15 mouse cellular contexts compared by ENCODE assay signal in genomic region chr7:125036098-125036991, GRCm38 (mm10).
DNase-seq lines count a peak whose midpoint lies in the region; ATAC-seq and TF ChIP-seq lines count a peak whose summit lies in the region.
"Had no signal": no experiment of that assay in that cellular context is flagged by ENCODE, and none has a peak within 500 bp of the region (broad histone marks: within the 10 kb centered on the region; RNA-seq: fewer than 3 reads in every experiment).

No protein-coding gene starts in this region.

- TF ChIP-seq CTCF in kidney, postnatal 0 days (IDR thresholded peaks at IDR 0.05; ENCODE audit: low read depth): no peak

- peaks cover 9% of the 10 kb centered on the region; the same call in 1 of the 2 replicates for H3K4me1 ChIP-seq in neural tube, embryonic 12.5 days
- peaks cover 12% of the 10 kb centered on the region; the same call in 1 of the 2 replicates for H3K4me1 ChIP-seq in neural tube, embryonic 15.5 days
- no peaks in the 10 kb centered on the region for H3K4me1 ChIP-seq in kidney, postnatal 0 days (replicated peaks; ENCODE audit: insufficient read depth, low read length)
- H3K4me1 ChIP-seq: heart, embryonic 12.5 days had no signal

- no peaks in the 10 kb centered on the region for H3K27me3 ChIP-seq in neural tube, embryonic 12.5 days (replicated peaks)
- H3K27me3 ChIP-seq in neural tube, embryonic 15.5 days (replicated peaks): no peaks in the 10 kb centered on the region
- H3K27me3 ChIP-seq in kidney, postnatal 0 days (ENCODE audit: insufficient read depth, low read length): no peaks in the 10 kb centered on the region
- H3K27me3 ChIP-seq: heart, embryonic 12.5 days; limb, embryonic 13.5 days had no signal

- peak; percentile 44; the same call in 1 of the 2 replicates for ATAC-seq in neural tube, embryonic 12.5 days (ENCODE audit: low FRiP score, low read depth)
- ATAC-seq in neural tube, embryonic 15.5 days (ENCODE audit: low FRiP score): no peak
- no peak for ATAC-seq in kidney, postnatal 0 days (replicated peaks; ENCODE audit: low FRiP score, low read depth)
- ATAC-seq: liver, postnatal 0 days had no signal

- no peak overlapping the region for H3K4me2 ChIP-seq in neural tube, embryonic 12.5 days (replicated peaks)
- H3K4me2 ChIP-seq in neural tube, embryonic 15.5 days: no peak overlapping the region
- no peak overlapping the region for H3K4me2 ChIP-seq in kidney, postnatal 0 days (ENCODE audit: low read length)
- H3K4me2 ChIP-seq: heart, embryonic 12.5 days; limb, embryonic 13.5 days had no signal

- DNase-seq in embryo, embryonic 10.5 days (ENCODE audit: low spot score): peak; percentile 24
- DNase-seq in embryo, embryonic 9.5 days (ENCODE audit: extremely low spot score): no peak
- DNase-seq in kidney, postnatal 0 days (ENCODE audit: low spot score): peak; percentile 21
- peak; percentile 92 for DNase-seq in retina, postnatal 1 day
- DNase-seq in thymus, postnatal 0 days (ENCODE audit: low spot score): no peak
- DNase-seq in left cerebral cortex, adult 11 months (ENCODE audit: low spot score): no peak
- DNase-seq: adrenal gland, postnatal 10 days; cerebellum, postnatal 36 days; gastrocnemius, postnatal 25 days; liver, postnatal 0 days; right cerebral cortex, adult 18-20 months had no signal

- no peak overlapping the region for H3K4me3 ChIP-seq in neural tube, embryonic 12.5 days
- no peak overlapping the region for H3K4me3 ChIP-seq in neural tube, embryonic 15.5 days (replicated peaks)
- no peak overlapping the region for H3K4me3 ChIP-seq in kidney, postnatal 0 days (replicated peaks; ENCODE audit: low read depth, low read length)
- H3K4me3 ChIP-seq: heart, embryonic 12.5 days; limb, embryonic 13.5 days had no signal

- H3K27ac ChIP-seq in neural tube, embryonic 12.5 days: no peak overlapping the region
- no peak overlapping the region for H3K27ac ChIP-seq in neural tube, embryonic 15.5 days (replicated peaks)
- no peak overlapping the region for H3K27ac ChIP-seq in kidney, postnatal 0 days
- H3K27ac ChIP-seq: limb, embryonic 13.5 days had no signal

- H3K9me3 ChIP-seq in neural tube, embryonic 12.5 days: no peaks in the 10 kb centered on the region
- no peaks in the 10 kb centered on the region for H3K9me3 ChIP-seq in neural tube, embryonic 15.5 days (replicated peaks)
- no peaks in the 10 kb centered on the region for H3K9me3 ChIP-seq in kidney, postnatal 0 days (replicated peaks; ENCODE audit: low read length)
- H3K9me3 ChIP-seq: limb, embryonic 13.5 days had no signal

- WGBS in neural tube, embryonic 12.5 days: 54% methylated on average over 10 of the region's 10 CpGs
- WGBS in neural tube, embryonic 15.5 days: 39% methylated on average over 10 of the region's 10 CpGs
- WGBS in kidney, postnatal 0 days: 56% methylated on average over 10 of the region's 10 CpGs

- H3K36me3 ChIP-seq in neural tube, embryonic 12.5 days: no peaks in the 10 kb centered on the region
- H3K36me3 ChIP-seq in neural tube, embryonic 15.5 days: no peaks in the 10 kb centered on the region
- no peaks in the 10 kb centered on the region for H3K36me3 ChIP-seq in kidney, postnatal 0 days (ENCODE audit: insufficient read depth, low read length)
- H3K36me3 ChIP-seq: heart, embryonic 12.5 days; limb, embryonic 13.5 days had no signal

- H3K9ac ChIP-seq in neural tube, embryonic 12.5 days: no peak overlapping the region
- no peak overlapping the region for H3K9ac ChIP-seq in neural tube, embryonic 15.5 days (replicated peaks)
- H3K9ac ChIP-seq in kidney, postnatal 0 days (ENCODE audit: low read depth, low read length): no peak overlapping the region
- H3K9ac ChIP-seq: heart, embryonic 12.5 days; limb, embryonic 13.5 days; liver, postnatal 0 days had no signal

Comparison
In these comparisons a context has a peak if more than half of its experiments do, and no peak if none do; other contexts are left out.
1. DNase-seq: peak in embryo, embryonic 10.5 days (single experiment), kidney, postnatal 0 days (single experiment) and retina, postnatal 1 day (single experiment); none in embryo, embryonic 9.5 days (single experiment), thymus, postnatal 0 days (single experiment) and left cerebral cortex, adult 11 months (single experiment).